Mouse (Mus musculus): ENCODE measurements around the gene St6galnac3. TPM values are rescaled to one million over a fixed set of nuclear protein-coding genes. Genes with fewer than 3 reads are reported as not detected.
A peak's percentile ranks its signal among the peaks of the same experiment; 100 is the strongest.

Gene St6galnac3
- polyA plus RNA-seq, 1 experiment from 2014 or later, result 55.0 TPM

GRCm38 (mm10) chr3:153512545-153512944 is 212.4 kb downstream of the St6galnac3 start:
- no peak overlapping the region for H3K27ac ChIP-seq (replicated peaks; ENCODE audit: low read depth, low read length)
- 76% methylated on average over 6 of the region's 6 CpGs for WGBS
- no peak for ATAC-seq (replicated peaks; ENCODE audit: insufficient number of reproducible peaks, low FRiP score, low TSS enrichment, low read depth)

GRCm38 (mm10) chr3:153511151-153511580 is 213.8 kb downstream of the St6galnac3 start:
- no peaks in the 10 kb centered on the region for H3K27me3 ChIP-seq (ENCODE audit: control insufficient read depth, insufficient read depth, low read length)
- ATAC-seq (replicated peaks; ENCODE audit: insufficient number of reproducible peaks, low FRiP score, low TSS enrichment, low read depth) (no peak), DNase-seq (ENCODE audit: low spot score) (peak; percentile 35)
- H3K4me2 ChIP-seq (ENCODE audit: low read depth, low read length), result no peak overlapping the region
- WGBS, result 42% methylated on average over 7 of the region's 7 CpGs
- H3K9ac ChIP-seq (replicated peaks; ENCODE audit: low read length), result no peak overlapping the region
- no peak overlapping the region for H3K27ac ChIP-seq (replicated peaks; ENCODE audit: low read depth, low read length)
- no peak overlapping the region for H3K4me3 ChIP-seq (ENCODE audit: low read depth, low read length)
- H3K9me3 ChIP-seq (replicated peaks; ENCODE audit: control insufficient read depth, low read length), result no peaks in the 10 kb centered on the region
- no peaks in the 10 kb centered on the region for H3K36me3 ChIP-seq (replicated peaks; ENCODE audit: control insufficient read depth, insufficient read depth, low read depth, low read length)
- no peaks in the 10 kb centered on the region for H3K4me1 ChIP-seq (ENCODE audit: control insufficient read depth, insufficient read depth, low read length)

More at GRCm38 (mm10) chr3:153512545-153512944, 212.4 kb downstream of the St6galnac3 start:
- Histone ChIP-seq H3K9me3 (replicated peaks; ENCODE audit: control insufficient read depth, low read length) (no peaks in the 10 kb centered on the region), H3K4me2 (ENCODE audit: low read depth, low read length) (no peak overlapping the region), H3K36me3 (replicated peaks; ENCODE audit: control insufficient read depth, insufficient read depth, low read depth, low read length) (no peaks in the 10 kb centered on the region), H3K4me1 (ENCODE audit: control insufficient read depth, insufficient read depth, low read length) (no peaks in the 10 kb centered on the region), H3K27me3 (ENCODE audit: control insufficient read depth, insufficient read depth, low read length) (no peaks in the 10 kb centered on the region), H3K4me3 (ENCODE audit: low read depth, low read length) (no peak overlapping the region), H3K9ac (replicated peaks; ENCODE audit: low read length) (no peak overlapping the region)
- no peak for DNase-seq (ENCODE audit: low spot score)

- DNase-seq (ENCODE audit: low spot score), result no peak
- WGBS, result 88% methylated on average over 9 of the region's 9 CpGs
Observed at GRCm38 (mm10) chr3:153510048-153510630, 214.8 kb downstream of the St6galnac3 start.

GRCm38 (mm10) chr3:153509643-153510042 is 215.3 kb downstream of the St6galnac3 start:
- H3K9me3 ChIP-seq (replicated peaks; ENCODE audit: control insufficient read depth, low read length), result no peaks in the 10 kb centered on the region
- no peak overlapping the region for H3K4me2 ChIP-seq (ENCODE audit: low read depth, low read length)
- H3K27ac ChIP-seq (replicated peaks; ENCODE audit: low read depth, low read length), result no peak overlapping the region
- ATAC-seq (replicated peaks; ENCODE audit: insufficient number of reproducible peaks, low FRiP score, low TSS enrichment, low read depth) (no peak), DNase-seq (ENCODE audit: low spot score) (no peak)
- H3K27me3 ChIP-seq (ENCODE audit: control insufficient read depth, insufficient read depth, low read length), result no peaks in the 10 kb centered on the region
- H3K4me3 ChIP-seq (ENCODE audit: low read depth, low read length), result no peak overlapping the region
- H3K9ac ChIP-seq (replicated peaks; ENCODE audit: low read length), result no peak overlapping the region
- 68% methylated on average over 4 of the region's 4 CpGs for WGBS
- no peaks in the 10 kb centered on the region for H3K36me3 ChIP-seq (replicated peaks; ENCODE audit: control insufficient read depth, insufficient read depth, low read depth, low read length)
- no peaks in the 10 kb centered on the region for H3K4me1 ChIP-seq (ENCODE audit: control insufficient read depth, insufficient read depth, low read length)

More at GRCm38 (mm10) chr3:153510048-153510630, 214.8 kb downstream of the St6galnac3 start:
- Histone ChIP-seq H3K27ac (replicated peaks; ENCODE audit: low read depth, low read length) (no peak overlapping the region), H3K9me3 (replicated peaks; ENCODE audit: control insufficient read depth, low read length) (no peaks in the 10 kb centered on the region), H3K4me1 (ENCODE audit: control insufficient read depth, insufficient read depth, low read length) (no peaks in the 10 kb centered on the region), H3K9ac (replicated peaks; ENCODE audit: low read length) (no peak overlapping the region), H3K4me3 (ENCODE audit: low read depth, low read length) (no peak overlapping the region), H3K4me2 (ENCODE audit: low read depth, low read length) (no peak overlapping the region), H3K36me3 (replicated peaks; ENCODE audit: control insufficient read depth, insufficient read depth, low read depth, low read length) (no peaks in the 10 kb centered on the region), H3K27me3 (ENCODE audit: control insufficient read depth, insufficient read depth, low read length) (no peaks in the 10 kb centered on the region)
- no peak for ATAC-seq (replicated peaks; ENCODE audit: insufficient number of reproducible peaks, low FRiP score, low TSS enrichment, low read depth)

GRCm38 (mm10) chr3:153509029-153509428 is 215.9 kb downstream of the St6galnac3 start:
- DNase-seq (ENCODE audit: low spot score), result no peak
- WGBS, result 95% methylated on average over 3 of the region's 3 CpGs
- no peaks in the 10 kb centered on the region for H3K9me3 ChIP-seq (replicated peaks; ENCODE audit: control insufficient read depth, low read length)
- H3K27me3 ChIP-seq (ENCODE audit: control insufficient read depth, insufficient read depth, low read length), result no peaks in the 10 kb centered on the region
- no peak overlapping the region for H3K9ac ChIP-seq (replicated peaks; ENCODE audit: low read length)
- H3K4me1 ChIP-seq (ENCODE audit: control insufficient read depth, insufficient read depth, low read length), result no peaks in the 10 kb centered on the region
- no peak overlapping the region for H3K4me3 ChIP-seq (ENCODE audit: low read depth, low read length)
- H3K36me3 ChIP-seq (replicated peaks; ENCODE audit: control insufficient read depth, insufficient read depth, low read depth, low read length), result no peaks in the 10 kb centered on the region
- no peak for ATAC-seq (replicated peaks; ENCODE audit: insufficient number of reproducible peaks, low FRiP score, low TSS enrichment, low read depth)
- no peak overlapping the region for H3K4me2 ChIP-seq (ENCODE audit: low read depth, low read length)
- no peak overlapping the region for H3K27ac ChIP-seq (replicated peaks; ENCODE audit: low read depth, low read length)

- ATAC-seq (replicated peaks; ENCODE audit: insufficient number of reproducible peaks, low FRiP score, low TSS enrichment, low read depth) (no peak), DNase-seq (ENCODE audit: low spot score) (no peak)
- H3K27me3 ChIP-seq (ENCODE audit: control insufficient read depth, insufficient read depth, low read length), result no peaks in the 10 kb centered on the region
- H3K4me1 ChIP-seq (ENCODE audit: control insufficient read depth, insufficient read depth, low read length), result no peaks in the 10 kb centered on the region
- H3K9me3 ChIP-seq (replicated peaks; ENCODE audit: control insufficient read depth, low read length), result no peaks in the 10 kb centered on the region
- no peak overlapping the region for H3K27ac ChIP-seq (replicated peaks; ENCODE audit: low read depth, low read length)
- no peak overlapping the region for H3K9ac ChIP-seq (replicated peaks; ENCODE audit: low read length)
- no peak overlapping the region for H3K4me3 ChIP-seq (ENCODE audit: low read depth, low read length)
- H3K36me3 ChIP-seq (replicated peaks; ENCODE audit: control insufficient read depth, insufficient read depth, low read depth, low read length), result no peaks in the 10 kb centered on the region
- H3K4me2 ChIP-seq (ENCODE audit: low read depth, low read length), result no peak overlapping the region
- 86% methylated on average over 2 of the region's 2 CpGs for WGBS
Observed at GRCm38 (mm10) chr3:153508592-153508991, 216.4 kb downstream of the St6galnac3 start.

GRCm38 (mm10) chr3:153507599-153507998 is 217.4 kb downstream of the St6galnac3 start:
- no peak for ATAC-seq (replicated peaks; ENCODE audit: insufficient number of reproducible peaks, low FRiP score, low TSS enrichment, low read depth)
- 91% methylated on average over 2 of the region's 2 CpGs for WGBS

GRCm38 (mm10) chr3:153502488-153502887 is 222.5 kb downstream of the St6galnac3 start:
- no peak for ATAC-seq (replicated peaks; ENCODE audit: insufficient number of reproducible peaks, low FRiP score, low TSS enrichment, low read depth)
- Histone ChIP-seq H3K9ac (replicated peaks; ENCODE audit: low read length) (no peak overlapping the region), H3K27me3 (ENCODE audit: control insufficient read depth, insufficient read depth, low read length) (no peaks in the 10 kb centered on the region)

More at GRCm38 (mm10) chr3:153507599-153507998, 217.4 kb downstream of the St6galnac3 start:
- H3K4me3 ChIP-seq (ENCODE audit: low read depth, low read length), result no peak overlapping the region
- no peaks in the 10 kb centered on the region for H3K9me3 ChIP-seq (replicated peaks; ENCODE audit: control insufficient read depth, low read length)
- no peaks in the 10 kb centered on the region for H3K36me3 ChIP-seq (replicated peaks; ENCODE audit: control insufficient read depth, insufficient read depth, low read depth, low read length)
- H3K4me1 ChIP-seq (ENCODE audit: control insufficient read depth, insufficient read depth, low read length), result no peaks in the 10 kb centered on the region
- no peak overlapping the region for H3K4me2 ChIP-seq (ENCODE audit: low read depth, low read length)
- no peak overlapping the region for H3K27ac ChIP-seq (replicated peaks; ENCODE audit: low read depth, low read length)
- H3K9ac ChIP-seq (replicated peaks; ENCODE audit: low read length), result no peak overlapping the region
- DNase-seq (ENCODE audit: low spot score), result no peak
- no peaks in the 10 kb centered on the region for H3K27me3 ChIP-seq (ENCODE audit: control insufficient read depth, insufficient read depth, low read length)

More at GRCm38 (mm10) chr3:153502488-153502887, 222.5 kb downstream of the St6galnac3 start:
- Histone ChIP-seq H3K9me3 (replicated peaks; ENCODE audit: control insufficient read depth, low read length) (no peaks in the 10 kb centered on the region), H3K4me3 (ENCODE audit: low read depth, low read length) (no peak overlapping the region), H3K4me2 (ENCODE audit: low read depth, low read length) (no peak overlapping the region), H3K27ac (replicated peaks; ENCODE audit: low read depth, low read length) (no peak overlapping the region), H3K36me3 (replicated peaks; ENCODE audit: control insufficient read depth, insufficient read depth, low read depth, low read length) (no peaks in the 10 kb centered on the region), H3K4me1 (ENCODE audit: control insufficient read depth, insufficient read depth, low read length) (no peaks in the 10 kb centered on the region)
- no peak for DNase-seq (ENCODE audit: low spot score)
- 65% methylated on average over 4 of the region's 4 CpGs for WGBS

Measured in embryonic facial prominence, embryonic 11.5 days (tissue).